Mouse (Mus musculus): Measurements from ENCODE around the gene Plaa. TPM values are rescaled to one million over a fixed set of nuclear protein-coding genes. Genes with fewer than 3 reads are reported as not detected.

Plaa gene
- total and polyA plus RNA-seq, 3 experiments: 63.7 to 102 (median 85.1) TPM

- TF ChIP-seq RAD21 (IDR thresholded peaks at IDR 0.05; ENCODE audit: low read depth, low read length) (no peak), SMC3 (IDR thresholded peaks at IDR 0.05; ENCODE audit: low read depth, low read length) (no peak), MYB (IDR thresholded peaks at IDR 0.05; ENCODE audit: low read depth, low read length) (no peak)
Measured at GRCm38 (mm10) chr4:94613972-94614626, 11.1 kb upstream of the Plaa start, which contains the start of gene Ift74 (continued).

DNA sequence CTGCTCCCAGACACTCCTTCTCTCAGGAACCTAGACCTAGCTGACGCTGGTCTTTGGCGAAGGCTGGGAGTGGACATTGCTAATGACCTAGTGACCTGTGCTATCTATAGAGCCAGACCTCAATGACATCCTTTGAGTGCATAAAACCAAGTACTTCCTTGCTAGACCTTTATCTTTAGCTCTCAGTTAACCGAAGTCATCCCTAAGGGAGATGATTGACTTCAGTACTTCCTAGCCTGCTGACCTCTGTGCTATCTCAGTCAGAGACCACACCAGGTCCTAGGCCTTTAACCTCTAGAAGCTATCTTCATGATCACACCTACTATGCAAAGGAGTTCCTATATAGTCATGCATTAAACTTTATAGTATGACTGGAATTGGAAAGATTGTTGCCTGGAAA lies 7.3 kb upstream of the Plaa start:
- Histone ChIP-seq H3K4me3 (ENCODE audit: control insufficient read depth in 1 of 2, insufficient read depth in 1 of 2, low read depth in 2 of 2, low read length in 2 of 2) (no peak overlapping the region), H3K4me1 (ENCODE audit: control insufficient read depth in 1 of 2, insufficient read depth in 2 of 2, low read length in 2 of 2) (peaks cover 0 to 3% of the 10 kb centered on the region in 2 experiments; a peak in 3 of 4 replicates), H3K9me3 (replicated peaks; ENCODE audit: insufficient read depth, low read length) (no peaks in the 10 kb centered on the region), H3K27ac (ENCODE audit: control insufficient read depth, low read depth, low read length) (no peak overlapping the region), H3K79me2 (ENCODE audit: control insufficient read depth, insufficient read depth, low read length, poor library complexity) (no peaks in the 10 kb centered on the region), H3K9ac (ENCODE audit: control insufficient read depth, low read depth, low read length, poor library complexity, severe bottlenecking) (no peak overlapping the region), H3K27me3 (ENCODE audit: control insufficient read depth in 1 of 2, insufficient read depth in 2 of 2, low read length in 2 of 2) (no peaks in the 10 kb centered on the region), H3K36me3 (ENCODE audit: control insufficient read depth in 1 of 2, insufficient read depth in 2 of 2, low read length in 2 of 2) (peaks cover 0 to 10% of the 10 kb centered on the region in 2 experiments; a peak in 2 of 4 replicates)
- DNase-seq (ENCODE audit: low read depth, low spot score): no peak
- no peak for TF ChIP-seq SIN3A (IDR thresholded peaks at IDR 0.05; ENCODE audit: low read length)
- TF ChIP-seq GABPA (IDR thresholded peaks at IDR 0.05; ENCODE audit: low read depth, low read length): no peak
- TF ChIP-seq GATA1 (IDR thresholded peaks at IDR 0.05; ENCODE audit: low read depth, low read length): 0 out of 2 replicates have a peak, but pooled peaks have one; percentile 14
- TF ChIP-seq TAL1 (IDR thresholded peaks at IDR 0.05; ENCODE audit: low read length): peak; percentile 39
- TF ChIP-seq EP300 (IDR thresholded peaks at IDR 0.05; ENCODE audit: low read depth in 1 of 2, low read length in 2 of 2): peak; percentile 30 to 53; a peak in 2 of 4 replicates

DNA sequence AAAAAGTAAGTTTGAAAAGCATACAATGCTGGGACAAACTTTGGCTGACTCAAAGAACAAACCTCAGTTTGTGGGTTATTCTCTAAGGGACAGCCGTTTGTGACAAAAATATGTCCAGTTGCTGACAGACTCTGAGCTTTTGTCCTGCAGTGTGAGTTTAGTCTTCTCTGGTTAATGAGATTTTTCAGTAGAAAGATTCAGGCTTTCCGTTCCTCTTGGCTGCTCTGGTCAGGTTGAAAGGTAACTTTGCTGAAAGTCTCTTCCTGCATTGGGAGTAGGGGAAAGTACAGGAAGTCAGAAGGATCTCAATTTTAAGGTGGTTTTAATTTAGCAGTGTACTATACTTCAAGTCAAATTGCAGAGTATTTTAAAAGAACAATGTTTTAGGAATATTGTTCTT lies 2.5 kb upstream of the Plaa start:
- no peak overlapping the region for H3K27ac ChIP-seq (ENCODE audit: control insufficient read depth, low read depth, low read length)
- H3K4me1 ChIP-seq (ENCODE audit: control insufficient read depth in 1 of 2, insufficient read depth in 2 of 2, low read length in 2 of 2): peaks cover 4 to 12% of the 10 kb centered on the region in 2 experiments
- peaks cover 0 to 24% of the 10 kb centered on the region in 2 experiments; a peak in 3 of 4 replicates for H3K36me3 ChIP-seq (ENCODE audit: control insufficient read depth in 1 of 2, insufficient read depth in 2 of 2, low read length in 2 of 2)
- no peak overlapping the region for H3K4me3 ChIP-seq (ENCODE audit: control insufficient read depth in 1 of 2, insufficient read depth in 1 of 2, low read depth in 2 of 2, low read length in 2 of 2)
- H3K79me2 ChIP-seq (ENCODE audit: control insufficient read depth, insufficient read depth, low read length, poor library complexity): peaks cover 23% of the 10 kb centered on the region
- H3K27me3 ChIP-seq (ENCODE audit: control insufficient read depth in 1 of 2, insufficient read depth in 2 of 2, low read length in 2 of 2): no peaks in the 10 kb centered on the region
- DNase-seq (ENCODE audit: low read depth, low spot score): no peak
- TF ChIP-seq JUND (IDR thresholded peaks at IDR 0.05; ENCODE audit: low read depth, low read length) (no peak), RCOR1 (IDR thresholded peaks at IDR 0.05; ENCODE audit: low read depth, low read length) (no peak), ZKSCAN1 (IDR thresholded peaks at IDR 0.05; ENCODE audit: low read depth, low read length) (no peak), SIN3A (IDR thresholded peaks at IDR 0.05; ENCODE audit: low read length) (no peak), EP300 (IDR thresholded peaks at IDR 0.05; ENCODE audit: low read depth in 1 of 2, low read length in 2 of 2) (no peak), MYC (IDR thresholded peaks at IDR 0.05; ENCODE audit: low read depth, low read length) (no peak), POLR2AphosphoS2 (IDR thresholded peaks at IDR 0.05; ENCODE audit: low read length) (no peak), NRF1 (IDR thresholded peaks at IDR 0.05; ENCODE audit: insufficient read depth, low read depth, low read length, poor library complexity, severe bottlenecking) (no peak), POLR2AphosphoS5 (IDR thresholded peaks at IDR 0.05; ENCODE audit: borderline replicate concordance, low read depth, low read length) (no peak)
- no peaks in the 10 kb centered on the region for H3K9me3 ChIP-seq (replicated peaks; ENCODE audit: insufficient read depth, low read length)
- no peak overlapping the region for H3K9ac ChIP-seq (ENCODE audit: control insufficient read depth, low read depth, low read length, poor library complexity, severe bottlenecking)
